Mouse (Mus musculus): ENCODE data around the gene Troap.
"Not testable (repeated sequence)": the region's sequence is repeated elsewhere in the genome, so short reads cannot be mapped to it uniquely, and the experiment has no call there.

Troap gene

GRCm38 (mm10) chr15:99049473-99050253 is 24.7 kb upstream of the Troap start:
- Histone ChIP-seq H3K4me3 (replicated peaks; ENCODE audit: low read length) (no peak overlapping the region), H3K4me1 (replicated peaks; ENCODE audit: low read depth, low read length) (peaks cover 40% of the 10 kb centered on the region), H3K36me3 (ENCODE audit: insufficient read depth, low read length) (no peaks in the 10 kb centered on the region), H3K9me3 (ENCODE audit: low read length) (no peaks in the 10 kb centered on the region), H3K27me3 (ENCODE audit: insufficient read depth, low read length) (peaks cover 42% of the 10 kb centered on the region)
- TF ChIP-seq CTCF (conservative IDR thresholded peaks at IDR 0.05; ENCODE audit: low read length) (peak; percentile 64), POU5F1 (IDR thresholded peaks at IDR 0.05; ENCODE audit: borderline replicate concordance, low read length) (no peak), NANOG (IDR thresholded peaks at IDR 0.05; ENCODE audit: borderline replicate concordance, low read length) (no peak)

GRCm38 (mm10) chr15:99053373-99053772 is 21.0 kb upstream of the Troap start:
- H3K36me3 ChIP-seq (ENCODE audit: insufficient read depth, low read length), result no peaks in the 10 kb centered on the region
- H3K9me3 ChIP-seq (ENCODE audit: low read length), result no peaks in the 10 kb centered on the region
- peaks cover 60% of the 10 kb centered on the region for H3K4me1 ChIP-seq (replicated peaks; ENCODE audit: low read depth, low read length)
- peak overlapping the region; percentile 15 for H3K4me3 ChIP-seq (replicated peaks; ENCODE audit: low read length)
- TF ChIP-seq CTCF (conservative IDR thresholded peaks at IDR 0.05; ENCODE audit: low read length) (no peak), POU5F1 (IDR thresholded peaks at IDR 0.05; ENCODE audit: borderline replicate concordance, low read length) (no peak), NANOG (IDR thresholded peaks at IDR 0.05; ENCODE audit: borderline replicate concordance, low read length) (no peak)
- peaks cover 74% of the 10 kb centered on the region for H3K27me3 ChIP-seq (ENCODE audit: insufficient read depth, low read length)

GRCm38 (mm10) chr15:99055040-99055439 is 19.3 kb upstream of the Troap start, which contains the start of gene Prph:
TSS of gene Prph (plus strand) at chr15:99055174.
- Histone ChIP-seq H3K9me3 (ENCODE audit: low read length) (0 out of 2 replicates have a peak, but pooled peaks cover 6% of the 10 kb centered on the region), H3K4me1 (replicated peaks; ENCODE audit: low read depth, low read length) (peaks cover 52% of the 10 kb centered on the region), H3K36me3 (ENCODE audit: insufficient read depth, low read length) (no peaks in the 10 kb centered on the region), H3K4me3 (replicated peaks; ENCODE audit: low read length) (peak within 1 kb of the TSS; percentile 79), H3K27me3 (ENCODE audit: insufficient read depth, low read length) (peaks cover 89% of the 10 kb centered on the region)
- no peak for TF ChIP-seq CTCF (conservative IDR thresholded peaks at IDR 0.05; ENCODE audit: low read length)
- no peak for TF ChIP-seq POU5F1 (IDR thresholded peaks at IDR 0.05; ENCODE audit: borderline replicate concordance, low read length)

- TF ChIP-seq NANOG (IDR thresholded peaks at IDR 0.05; ENCODE audit: borderline replicate concordance, low read length), result no peak
- TF ChIP-seq POU5F1 (IDR thresholded peaks at IDR 0.05; ENCODE audit: borderline replicate concordance, low read length), result no peak
- TF ChIP-seq CTCF (conservative IDR thresholded peaks at IDR 0.05; ENCODE audit: low read length), result no peak
- Histone ChIP-seq H3K27me3 (ENCODE audit: insufficient read depth, low read length) (peaks cover 88% of the 10 kb centered on the region), H3K4me3 (replicated peaks; ENCODE audit: low read length) (peak overlapping the region; percentile 79), H3K9me3 (ENCODE audit: low read length) (0 out of 2 replicates have a peak, but pooled peaks cover 6% of the 10 kb centered on the region), H3K4me1 (replicated peaks; ENCODE audit: low read depth, low read length) (peaks cover 50% of the 10 kb centered on the region), H3K36me3 (ENCODE audit: insufficient read depth, low read length) (no peaks in the 10 kb centered on the region)
These were observed 18.8 kb upstream of the Troap start for GRCm38 (mm10) chr15:99055511-99055961.

GRCm38 (mm10) chr15:99056332-99056731 is 18.0 kb upstream of the Troap start:
- no peak for TF ChIP-seq NANOG (IDR thresholded peaks at IDR 0.05; ENCODE audit: borderline replicate concordance, low read length)
- TF ChIP-seq CTCF (conservative IDR thresholded peaks at IDR 0.05; ENCODE audit: low read length), result peak; percentile 67
- H3K4me3 ChIP-seq (replicated peaks; ENCODE audit: low read length), result peak overlapping the region; percentile 79
- 0 out of 2 replicates have a peak, but pooled peaks cover 6% of the 10 kb centered on the region for H3K9me3 ChIP-seq (ENCODE audit: low read length)
- peaks cover 50% of the 10 kb centered on the region for H3K4me1 ChIP-seq (replicated peaks; ENCODE audit: low read depth, low read length)
- no peaks in the 10 kb centered on the region for H3K36me3 ChIP-seq (ENCODE audit: insufficient read depth, low read length)
- peaks cover 88% of the 10 kb centered on the region for H3K27me3 ChIP-seq (ENCODE audit: insufficient read depth, low read length)

- peaks cover 17% of the 10 kb centered on the region for H3K27me3 ChIP-seq (ENCODE audit: insufficient read depth, low read length)
- H3K36me3 ChIP-seq (ENCODE audit: insufficient read depth, low read length), result no peaks in the 10 kb centered on the region
- no peaks in the 10 kb centered on the region for H3K9me3 ChIP-seq (ENCODE audit: low read length)
- no peak for TF ChIP-seq NANOG (IDR thresholded peaks at IDR 0.05; ENCODE audit: borderline replicate concordance, low read length)
- no peak for TF ChIP-seq POU5F1 (IDR thresholded peaks at IDR 0.05; ENCODE audit: borderline replicate concordance, low read length)
- no peak for TF ChIP-seq CTCF (conservative IDR thresholded peaks at IDR 0.05; ENCODE audit: low read length)
- H3K4me3 ChIP-seq (replicated peaks; ENCODE audit: low read length), result no peak overlapping the region
- peaks cover 30% of the 10 kb centered on the region for H3K4me1 ChIP-seq (replicated peaks; ENCODE audit: low read depth, low read length)
These were observed 8.7 kb upstream of the Troap start for GRCm38 (mm10) chr15:99065557-99066165.

- TF ChIP-seq CTCF (conservative IDR thresholded peaks at IDR 0.05; ENCODE audit: low read length) (peak; percentile 37), NANOG (IDR thresholded peaks at IDR 0.05; ENCODE audit: borderline replicate concordance, low read length) (no peak)
- peaks cover 22% of the 10 kb centered on the region for H3K4me1 ChIP-seq (replicated peaks; ENCODE audit: low read depth, low read length)
These were observed 2.4 kb upstream of the Troap start for GRCm38 (mm10) chr15:99071988-99072387.

GRCm38 (mm10) chr15:99074600-99075333 is 392 bp downstream of the Troap start:
- peaks cover 37% of the 10 kb centered on the region for H3K36me3 ChIP-seq (ENCODE audit: insufficient read depth, low read length)
- peaks cover 20% of the 10 kb centered on the region for H3K4me1 ChIP-seq (replicated peaks; ENCODE audit: low read depth, low read length)
- TF ChIP-seq NANOG (IDR thresholded peaks at IDR 0.05; ENCODE audit: borderline replicate concordance, low read length), result no peak
- TF ChIP-seq POU5F1 (IDR thresholded peaks at IDR 0.05; ENCODE audit: borderline replicate concordance, low read length), result no peak
- TF ChIP-seq CTCF (conservative IDR thresholded peaks at IDR 0.05; ENCODE audit: low read length), result no peak
- peak overlapping the region; percentile 95 for H3K4me3 ChIP-seq (replicated peaks; ENCODE audit: low read length)
- no peaks in the 10 kb centered on the region for H3K27me3 ChIP-seq (ENCODE audit: insufficient read depth, low read length)
- H3K9me3 ChIP-seq (ENCODE audit: low read length), result no peaks in the 10 kb centered on the region

More at GRCm38 (mm10) chr15:99071988-99072387, 2.4 kb upstream of the Troap start:
- Histone ChIP-seq H3K36me3 (ENCODE audit: insufficient read depth, low read length) (peaks cover 12% of the 10 kb centered on the region), H3K4me3 (replicated peaks; ENCODE audit: low read length) (no peak overlapping the region), H3K9me3 (ENCODE audit: low read length) (no peaks in the 10 kb centered on the region), H3K27me3 (ENCODE audit: insufficient read depth, low read length) (no peaks in the 10 kb centered on the region)

GRCm38 (mm10) chr15:99076011-99076410 is 1.6 kb downstream of the Troap start:
- H3K27me3 ChIP-seq (ENCODE audit: insufficient read depth, low read length); H3K9me3 ChIP-seq (ENCODE audit: low read length): not testable (repeated sequence)
- Histone ChIP-seq H3K4me3 (replicated peaks; ENCODE audit: low read length) (peak overlapping the region; percentile 95; the same call in 1 of the 2 replicates), H3K36me3 (ENCODE audit: insufficient read depth, low read length) (peaks cover 49% of the 10 kb centered on the region), H3K4me1 (replicated peaks; ENCODE audit: low read depth, low read length) (peaks cover 20% of the 10 kb centered on the region)

Measured in E14TG2a.4 (cell line).